Mouse (Mus musculus) liver, adult 2 months (tissue): Measurements from ENCODE around the gene Arhgef11. TPM values are rescaled to one million over a fixed set of nuclear protein-coding genes. Genes with fewer than 3 reads are reported as not detected.

Experiments used
- DNase-seq: peaks from one replicate; pipeline ENCODE4 v3.0.0-alpha.2; 2011; ENCODE audit warnings: low read depth, low spot score; ENCODE audit errors: extremely low read depth
- H3K27ac ChIP-seq: fragments of 200-500 bp; replicated peaks from 2 replicates; pipeline ENCODE4 v1.5.1; 2012; ENCODE audit warnings: low read depth, mild to moderate bottlenecking, control low read depth, inconsistent platforms, low read length; ENCODE audit not compliant: insufficient read depth
- H3K27me3 ChIP-seq: fragments of 200-500 bp; 2 replicates; pipeline ENCODE4 v1.6.1; 2012; ENCODE audit warnings: mild to moderate bottlenecking, moderate library complexity, low read length, inconsistent platforms; ENCODE audit not compliant: control insufficient read depth, insufficient read depth
- H3K36me3 ChIP-seq: fragments of 200-500 bp; 2 replicates; pipeline ENCODE4 v1.6.1; 2012; ENCODE audit warnings: low read length, inconsistent platforms; ENCODE audit not compliant: control insufficient read depth, insufficient read depth
- H3K4me1 ChIP-seq: fragments of 200-500 bp; 2 replicates; pipeline ENCODE4 v1.6.1; 2011; ENCODE audit warnings: low read length; ENCODE audit not compliant: control insufficient read depth, insufficient read depth
- H3K4me3 ChIP-seq: fragments of 200-500 bp; 2 replicates; pipeline ENCODE4 v1.5.1; 2011; ENCODE audit warnings: low read depth, mild to moderate bottlenecking, control low read depth, low read length, moderate library complexity; ENCODE audit not compliant: insufficient read depth
- H3K79me2 ChIP-seq: fragments of 200-500 bp; 2 replicates; pipeline ENCODE4 v1.6.1; 2012; ENCODE audit warnings: inconsistent platforms, mild to moderate bottlenecking, low read length, moderate library complexity; ENCODE audit not compliant: control insufficient read depth, insufficient read depth
- H3K9ac ChIP-seq: fragments of 200-500 bp; 2 replicates; pipeline ENCODE4 v1.6.1; 2012; ENCODE audit warnings: low read depth, mild to moderate bottlenecking, control low read depth, inconsistent platforms, low read length
- CTCF ChIP-seq: fragments of 200-500 bp; IDR thresholded peaks from 2 replicates; pipeline ENCODE4 v1.5.1; 2011; ENCODE audit warnings: low read depth, low read length, control low read depth
- POLR2A ChIP-seq: fragments of 200-500 bp; IDR thresholded peaks from 2 replicates; pipeline ENCODE4 v1.6.1; 2011; ENCODE audit warnings: low read length, control low read depth; ENCODE audit not compliant: insufficient read depth; ENCODE audit errors: extremely low read depth
- WGBS: fragments of 180-500 bp; shearing (Covaris S2); methylation state at CpG from one replicate; pipeline ENCODE4 v1.1.7; 2018; 5-methylcytosine and 5-hydroxymethylcytosine counted together
- polyA plus RNA-seq: library from polyadenylated mRNA; depleted of rRNA; stranded (reverse); fragments of >200 nt; gene quantifications from 2 replicates; pipeline ENCODE4 v1.2.3, GENCODE M21; 2012
- total RNA-seq: library from RNA; depleted of rRNA; stranded (reverse); fragments of >200 nt; gene quantifications from 2 replicates; pipeline ENCODE4 v1.2.3, GENCODE M21; 2014

Arhgef11 gene
- total and polyA plus RNA-seq, 2 experiments: 12.6 to 16.4 TPM

DNA sequence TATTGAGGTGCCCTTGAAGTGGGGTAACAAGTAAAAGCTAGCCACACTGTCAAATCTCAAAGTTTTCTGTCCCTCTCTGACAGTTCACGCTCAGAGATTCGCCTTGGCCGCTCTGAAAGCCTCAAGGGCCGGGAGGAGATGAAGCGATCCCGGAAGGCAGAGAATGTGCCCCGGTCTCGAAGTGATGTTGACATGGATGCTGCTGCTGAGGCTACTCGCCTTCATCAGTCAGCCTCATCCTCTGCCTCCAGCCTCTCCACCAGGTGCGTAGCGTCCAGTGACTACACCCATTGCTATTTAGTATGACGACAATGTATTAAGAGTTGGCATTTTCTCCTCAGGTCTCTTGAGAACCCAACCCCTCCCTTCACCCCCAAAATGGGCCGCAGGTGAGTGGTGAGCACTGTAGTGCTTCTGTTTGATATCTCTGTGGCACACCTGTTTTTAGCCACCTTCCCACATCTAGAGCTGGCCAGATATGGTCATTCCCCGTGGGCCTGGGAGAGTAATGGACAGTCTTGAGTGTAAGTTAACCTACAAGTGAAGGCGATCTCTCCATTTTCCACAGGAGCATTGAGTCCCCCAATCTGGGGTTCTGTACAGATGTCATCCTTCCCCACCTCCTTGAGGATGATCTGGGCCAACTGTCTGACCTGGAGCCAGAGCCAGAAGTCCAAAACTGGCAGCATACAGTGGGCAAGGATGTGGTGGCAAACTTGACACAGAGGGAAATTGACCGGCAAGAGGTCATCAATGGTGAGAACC lies 108.2 kb downstream of the Arhgef11 start:
- no peak overlapping the region for H3K27ac ChIP-seq
- no peaks in the 10 kb centered on the region for H3K4me1 ChIP-seq
- no peaks in the 10 kb centered on the region for H3K79me2 ChIP-seq
- TF ChIP-seq CTCF (no peak), POLR2A (no peak)
- 98% methylated on average over 16 of the region's 16 CpGs for WGBS
- no peak overlapping the region for H3K4me3 ChIP-seq
- H3K9ac ChIP-seq: no peak overlapping the region
- H3K36me3 ChIP-seq: peaks cover 70% of the 10 kb centered on the region
- DNase-seq: no peak
- no peaks in the 10 kb centered on the region for H3K27me3 ChIP-seq

DNA sequence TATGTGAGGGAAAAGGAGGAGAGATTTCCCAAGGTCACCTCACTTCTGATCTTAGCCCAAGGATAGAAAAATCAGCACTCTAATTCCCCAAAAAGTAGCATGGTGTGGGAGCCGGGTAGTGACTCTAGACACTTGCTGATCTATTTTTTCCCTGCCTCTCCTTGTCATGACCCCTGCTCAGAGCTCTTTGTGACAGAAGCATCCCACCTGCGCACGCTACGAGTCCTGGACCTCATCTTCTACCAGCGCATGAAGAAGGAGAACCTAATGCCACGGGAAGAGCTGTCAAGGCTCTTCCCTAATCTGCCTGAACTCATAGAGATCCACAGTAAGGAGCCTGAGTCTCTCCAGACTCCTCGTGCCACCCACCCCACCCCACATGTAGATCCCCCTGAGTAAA lies 108.8 kb downstream of the Arhgef11 start:
- no peak overlapping the region for H3K4me3 ChIP-seq
- H3K27me3 ChIP-seq: no peaks in the 10 kb centered on the region
- no peak overlapping the region for H3K9ac ChIP-seq
- no peak for DNase-seq
- 97% methylated on average over 7 of the region's 7 CpGs for WGBS
- TF ChIP-seq CTCF (no peak), POLR2A (no peak)
- no peak overlapping the region for H3K27ac ChIP-seq
- no peaks in the 10 kb centered on the region for H3K4me1 ChIP-seq
- H3K79me2 ChIP-seq: no peaks in the 10 kb centered on the region
- H3K36me3 ChIP-seq: peaks cover 68% of the 10 kb centered on the region

DNA sequence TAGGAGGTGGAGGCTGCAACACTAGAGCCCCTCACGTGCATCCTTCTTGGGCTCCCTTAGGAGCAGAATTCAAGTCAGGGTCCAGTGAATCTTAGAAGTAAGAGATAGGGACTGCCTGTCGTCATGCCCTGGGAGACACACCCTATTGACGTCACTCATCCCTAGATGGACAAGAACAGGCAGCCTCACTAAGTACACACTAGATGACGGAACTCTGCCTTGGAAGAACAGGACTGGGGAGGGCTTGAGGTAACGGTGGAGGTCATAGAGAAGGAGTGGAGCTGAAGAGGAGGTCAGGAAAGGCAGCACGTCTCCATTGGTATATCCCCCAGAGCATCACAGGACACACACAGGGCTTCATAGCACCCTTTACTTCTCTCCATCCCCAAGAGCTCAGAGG lies 111.3 kb downstream of the Arhgef11 start:
- TF ChIP-seq POLR2A: no peak
- no peak for TF ChIP-seq CTCF
- H3K36me3 ChIP-seq: peaks cover 69% of the 10 kb centered on the region

DNA sequence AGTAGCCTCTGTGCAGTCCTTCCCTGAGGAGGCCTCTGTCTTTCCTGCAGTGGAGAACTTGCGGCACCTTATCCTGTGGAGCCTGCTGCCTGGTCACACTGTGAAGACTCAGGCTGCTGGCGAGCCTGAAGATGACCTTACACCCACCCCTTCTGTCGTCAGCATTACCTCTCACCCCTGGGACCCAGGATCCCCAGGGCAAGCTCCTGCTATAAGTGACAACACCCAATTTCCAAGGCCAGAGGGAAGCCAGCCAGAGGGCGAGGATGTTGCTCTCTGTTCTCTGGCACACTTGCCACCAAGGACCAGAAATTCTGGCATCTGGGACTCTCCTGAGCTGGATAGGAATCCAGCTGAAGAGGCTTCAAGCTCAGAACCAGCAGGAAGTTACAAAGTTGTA lies 115.7 kb downstream of the Arhgef11 start:
- WGBS: 72% methylated on average over 4 of the region's 4 CpGs
- DNase-seq: peak; percentile 6
- no peaks in the 10 kb centered on the region for H3K79me2 ChIP-seq
- H3K27ac ChIP-seq: no peak overlapping the region
- no peak overlapping the region for H3K9ac ChIP-seq
- peaks cover 54% of the 10 kb centered on the region for H3K36me3 ChIP-seq
- no peaks in the 10 kb centered on the region for H3K4me1 ChIP-seq
- no peaks in the 10 kb centered on the region for H3K27me3 ChIP-seq
- no peak overlapping the region for H3K4me3 ChIP-seq
- no peak for TF ChIP-seq CTCF
- no peak for TF ChIP-seq POLR2A

More for the DNA sequence above, 111.3 kb downstream of the Arhgef11 start:
- Histone ChIP-seq H3K27ac (no peak overlapping the region), H3K79me2 (no peaks in the 10 kb centered on the region), H3K4me1 (no peaks in the 10 kb centered on the region), H3K4me3 (no peak overlapping the region), H3K9ac (no peak overlapping the region), H3K27me3 (no peaks in the 10 kb centered on the region)
- 91% methylated on average over 6 of the region's 6 CpGs for WGBS
- no peak for DNase-seq

DNA sequence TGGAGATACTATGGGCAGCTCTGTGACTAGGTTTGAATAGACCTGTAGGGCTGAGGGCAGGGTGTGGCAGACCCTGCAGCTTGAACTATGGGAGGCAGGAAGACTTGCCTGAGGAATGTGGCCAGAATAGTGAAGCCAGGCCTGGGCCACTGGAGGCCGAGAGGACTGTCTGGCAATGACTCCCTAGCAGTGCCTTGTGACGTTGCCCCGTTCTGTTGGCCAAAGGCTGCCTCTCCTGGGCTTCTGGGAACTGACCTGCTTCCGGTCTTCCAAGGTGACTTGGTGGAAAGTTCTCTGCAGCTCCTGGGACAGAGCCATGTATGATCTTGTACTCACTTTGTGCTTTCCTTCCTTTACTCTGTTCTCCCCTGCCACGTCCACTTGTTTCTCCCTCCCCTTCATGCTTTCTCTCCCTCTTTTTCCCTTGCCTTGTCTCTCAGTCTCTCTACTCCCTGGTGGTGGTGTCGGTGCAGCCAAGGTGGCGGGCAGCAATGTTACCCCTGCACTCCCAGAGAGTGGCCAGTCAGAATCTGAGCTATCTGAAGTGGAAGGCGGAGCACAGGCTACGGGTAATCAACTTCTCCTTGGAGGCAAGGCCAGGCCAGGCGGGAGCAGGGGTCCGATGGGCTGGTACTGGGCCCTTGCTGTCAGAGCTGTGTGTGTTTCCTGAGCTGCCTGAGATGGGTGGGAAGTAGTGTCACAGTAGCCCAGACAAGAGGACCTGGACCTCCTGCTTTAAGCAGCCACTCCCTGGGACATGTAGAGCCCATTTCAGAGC lies 116.8 kb downstream of the Arhgef11 start:
- H3K4me1 ChIP-seq: no peaks in the 10 kb centered on the region
- TF ChIP-seq CTCF (no peak), POLR2A (no peak)
- H3K79me2 ChIP-seq: no peaks in the 10 kb centered on the region
- H3K27ac ChIP-seq: no peak overlapping the region
- DNase-seq: no peak
- H3K36me3 ChIP-seq: peaks cover 47% of the 10 kb centered on the region
- 90% methylated on average over 11 of the region's 11 CpGs for WGBS
- H3K9ac ChIP-seq: no peak overlapping the region
- no peak overlapping the region for H3K4me3 ChIP-seq
- H3K27me3 ChIP-seq: no peaks in the 10 kb centered on the region

DNA sequence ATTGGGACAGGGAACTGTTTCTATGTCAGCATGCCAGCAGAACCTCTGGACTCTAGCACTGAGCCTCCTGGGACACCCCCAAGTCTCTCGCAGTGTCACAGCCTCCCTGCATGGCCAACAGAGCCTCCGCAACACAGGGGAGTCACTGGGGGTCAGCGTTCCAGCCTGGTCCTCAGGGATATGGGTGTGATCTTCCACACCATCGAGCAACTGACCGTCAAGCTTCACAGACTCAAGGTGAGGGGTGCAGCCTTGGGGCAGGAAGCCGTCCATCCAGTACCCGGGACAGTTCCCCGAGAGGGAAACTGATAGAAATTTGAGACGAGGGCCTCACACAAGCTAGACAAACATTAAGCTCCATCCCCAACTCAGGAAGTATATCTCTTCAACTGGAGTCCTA lies 118.0 kb downstream of the Arhgef11 start:
- 82% methylated on average over 9 of the region's 9 CpGs for WGBS
- no peaks in the 10 kb centered on the region for H3K79me2 ChIP-seq
- no peak for DNase-seq
- no peak overlapping the region for H3K9ac ChIP-seq
- H3K27me3 ChIP-seq: no peaks in the 10 kb centered on the region
- no peaks in the 10 kb centered on the region for H3K4me1 ChIP-seq
- TF ChIP-seq POLR2A (no peak), CTCF (no peak)
- peaks cover 39% of the 10 kb centered on the region for H3K36me3 ChIP-seq
- no peak overlapping the region for H3K4me3 ChIP-seq
- no peak overlapping the region for H3K27ac ChIP-seq
